Mouse (Mus musculus): ENCODE measurements around the gene Rap1gap. TPM values are rescaled to one million over a fixed set of nuclear protein-coding genes. Genes with fewer than 3 reads are reported as not detected.

Rap1gap gene
- total RNA-seq, 2 experiments from 2014 or later: 0.31 to 0.88 TPM

DNA sequence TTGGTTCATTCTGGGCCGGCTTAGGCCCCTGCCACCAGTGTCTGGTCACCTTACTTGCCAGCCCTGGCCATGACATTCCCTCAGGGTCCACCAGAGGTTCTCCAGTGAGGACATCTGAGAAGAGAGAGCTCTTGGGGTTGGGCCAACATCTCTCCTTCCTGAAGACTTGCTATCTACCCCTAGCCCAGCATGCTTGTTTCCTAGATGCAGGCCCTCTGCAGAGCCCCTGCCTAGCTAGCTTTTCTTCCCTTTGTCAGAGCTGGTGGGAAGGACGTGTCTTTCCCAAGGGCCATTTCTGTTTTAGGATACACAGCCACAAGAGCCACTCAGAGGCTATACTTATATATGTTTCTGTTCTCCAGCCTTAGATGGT lies 3.5 kb upstream of the Rap1gap start:
- no peak for ATAC-seq (ENCODE audit: poor library complexity, severe bottlenecking)

DNA sequence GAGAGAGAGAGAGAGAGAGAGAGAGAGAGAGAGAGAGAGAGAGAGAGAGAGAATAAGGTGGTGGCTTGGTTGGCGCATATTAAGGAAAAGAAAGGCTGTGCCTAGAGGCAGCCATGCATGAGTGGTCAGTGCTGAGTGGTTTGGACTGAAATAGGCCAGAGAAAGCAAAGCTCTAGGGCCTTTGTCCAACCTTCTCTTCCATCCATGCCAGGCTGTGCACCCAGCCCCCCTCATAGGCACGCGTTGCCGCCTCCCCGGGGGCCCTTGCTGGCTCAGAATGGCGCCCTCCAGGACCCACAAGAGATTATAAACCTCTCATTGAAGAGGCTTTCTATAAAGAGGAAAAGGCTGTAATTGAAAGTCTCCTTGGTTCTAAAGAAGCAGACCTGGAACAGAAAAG lies 3.0 kb upstream of the Rap1gap start:
- ATAC-seq (ENCODE audit: poor library complexity, severe bottlenecking): no peak

DNA sequence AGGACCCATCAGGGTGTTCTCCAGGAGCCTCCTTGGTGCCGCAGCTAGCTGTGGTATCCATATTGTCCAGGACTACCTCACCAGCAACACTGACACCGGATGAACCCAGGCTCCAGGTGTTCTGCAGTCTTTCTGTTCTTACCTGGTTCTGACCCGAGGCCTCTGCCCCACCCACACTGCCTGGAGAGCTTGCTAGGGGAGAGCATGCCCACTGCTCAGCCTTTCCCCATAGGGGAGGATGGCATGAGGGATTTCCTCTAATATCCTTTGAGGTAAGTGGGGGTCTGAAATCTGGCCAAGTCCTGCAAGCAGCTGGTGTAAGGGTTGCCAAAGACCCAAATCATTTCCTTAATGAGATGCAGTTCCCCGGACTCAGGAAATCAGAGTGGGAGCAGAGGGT lies 1.0 kb upstream of the Rap1gap start:
- no peak for ATAC-seq (ENCODE audit: poor library complexity, severe bottlenecking)

DNA sequence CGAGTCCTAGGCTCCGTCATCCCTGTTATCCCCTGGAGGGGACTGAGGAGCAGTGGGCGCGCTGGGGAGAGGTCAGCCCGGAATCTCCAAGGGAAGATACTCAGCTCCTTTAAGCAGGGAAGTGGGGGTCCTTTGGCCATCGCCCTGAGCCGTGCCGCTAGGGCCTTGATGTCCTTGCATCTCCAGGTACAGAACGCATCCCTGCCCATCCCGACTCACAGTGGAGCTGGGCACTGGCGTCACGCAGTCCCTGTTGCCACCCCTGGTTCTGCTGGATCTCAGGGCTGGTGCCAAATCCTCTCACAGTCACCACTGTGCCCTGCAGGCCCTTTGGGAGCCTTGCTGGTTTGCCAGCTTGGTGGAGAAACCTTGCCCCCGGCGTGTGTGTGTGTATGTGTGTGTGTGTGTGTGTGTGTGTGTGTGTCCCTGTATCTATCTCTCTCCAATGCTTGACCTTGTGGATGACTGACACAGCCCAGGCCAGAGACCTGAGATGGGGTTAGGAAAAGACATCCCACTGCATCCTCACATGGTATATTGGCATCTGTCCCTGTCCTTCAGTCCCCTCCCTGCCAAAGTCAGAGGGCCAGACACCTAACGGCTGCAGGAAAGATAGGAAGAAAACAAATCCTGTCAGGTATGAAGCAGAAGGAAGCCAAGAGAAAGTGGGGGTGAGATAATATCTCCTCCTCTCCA lies 602 bp downstream of the Rap1gap start:
- ATAC-seq (ENCODE audit: poor library complexity, severe bottlenecking): no peak

GRCm38 (mm10) chr4:137665791-137666190 lies 1.3 kb downstream of the Rap1gap start:
- ATAC-seq (ENCODE audit: poor library complexity, severe bottlenecking): no peak

DNA sequence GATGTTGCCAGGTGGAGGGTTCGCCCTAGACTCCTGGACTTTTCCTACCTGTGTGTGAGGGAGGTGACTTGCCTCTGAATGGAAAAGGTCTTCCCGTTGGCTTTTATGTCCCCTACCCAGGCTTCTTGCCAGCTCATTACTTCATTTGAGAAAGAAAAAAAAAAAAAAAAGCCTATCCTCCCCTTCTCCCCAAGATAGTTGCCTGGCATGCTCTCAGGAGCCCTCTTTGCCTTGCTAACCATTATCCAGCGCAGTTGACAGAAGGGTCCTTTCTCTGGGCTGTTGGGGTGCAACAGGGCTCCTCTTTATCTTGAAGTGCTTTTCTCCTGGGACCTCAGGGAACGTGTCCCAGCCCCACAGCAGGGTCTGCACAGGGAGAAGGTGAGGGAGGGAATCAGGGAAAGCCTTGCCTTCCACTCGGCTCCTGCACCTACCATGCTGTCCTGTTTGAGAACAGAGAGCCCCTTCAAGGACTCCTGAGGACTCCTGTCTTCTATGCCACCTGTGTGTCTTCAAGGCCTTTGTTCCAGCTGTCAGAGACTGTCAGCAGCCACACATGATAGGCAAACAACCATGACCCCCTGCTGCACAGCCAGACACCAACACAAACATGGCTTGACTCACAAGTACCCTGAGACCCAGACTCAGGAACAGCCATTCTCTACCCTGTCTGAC lies 1.9 kb downstream of the Rap1gap start:
- ATAC-seq (ENCODE audit: poor library complexity, severe bottlenecking): no peak

DNA sequence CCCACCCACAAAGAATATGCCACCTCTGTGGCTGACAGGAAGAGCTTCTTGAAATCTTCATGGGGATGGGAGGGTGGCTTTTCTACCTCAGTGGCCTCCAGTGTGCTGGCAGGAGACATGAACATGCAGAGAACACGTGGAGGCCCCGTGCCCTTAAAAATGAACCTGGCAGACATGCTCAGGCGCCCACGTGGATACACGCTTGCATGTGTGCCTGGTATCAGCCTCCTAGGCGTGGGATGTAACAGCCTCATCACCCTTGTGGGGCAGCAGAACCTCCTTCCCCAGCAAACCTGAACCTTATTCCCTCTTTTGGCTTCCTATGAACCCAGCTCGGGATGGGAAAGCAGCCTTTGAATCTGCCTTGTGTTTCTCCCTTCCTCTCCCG lies 2.4 kb downstream of the Rap1gap start:
- no peak for ATAC-seq (ENCODE audit: poor library complexity, severe bottlenecking)

GRCm38 (mm10) chr4:137667747-137668146 lies 3.2 kb downstream of the Rap1gap start:
- ATAC-seq (ENCODE audit: poor library complexity, severe bottlenecking): no peak

DNA sequence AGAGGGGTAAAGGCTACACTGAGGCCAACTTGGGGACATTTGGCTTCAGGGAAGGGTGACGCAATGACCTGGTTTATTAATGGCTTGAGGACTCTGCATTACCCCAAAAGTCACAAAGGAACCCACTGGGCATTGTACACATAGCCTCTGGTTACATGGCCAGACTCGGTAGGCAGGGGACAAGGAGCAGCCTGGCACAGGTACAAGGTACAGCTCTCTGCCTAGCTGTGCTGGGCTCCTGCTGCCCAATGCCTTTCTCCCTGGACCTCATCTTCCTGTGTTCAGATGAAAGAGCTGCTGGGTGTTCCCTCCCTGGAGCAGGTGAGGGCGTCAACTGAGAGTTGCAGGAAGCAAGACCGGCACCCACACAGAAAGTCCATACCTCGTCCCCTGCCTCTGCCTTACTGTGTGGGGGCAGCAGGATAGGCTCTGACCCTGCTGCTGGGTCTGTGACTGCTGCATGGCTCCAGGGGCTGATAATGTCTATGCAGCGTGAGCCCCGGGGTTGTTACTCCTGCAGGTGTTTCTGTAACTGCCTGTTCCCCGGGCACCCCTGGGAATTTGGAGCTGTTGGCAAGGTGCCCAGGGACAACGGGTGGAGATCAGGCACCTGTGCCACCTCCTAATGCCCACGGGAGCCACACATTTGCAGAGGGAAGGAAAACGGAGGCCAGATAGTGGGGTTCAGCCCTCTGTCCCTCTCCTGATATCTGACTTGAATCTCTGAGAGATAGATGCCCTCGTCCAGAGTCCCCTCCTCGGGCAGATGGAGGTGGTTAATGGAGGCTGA lies 7.4 kb downstream of the Rap1gap start:
- ATAC-seq (ENCODE audit: poor library complexity, severe bottlenecking): no peak

GRCm38 (mm10) chr4:137675566-137675965 lies 11.0 kb downstream of the Rap1gap start:
- ATAC-seq (ENCODE audit: poor library complexity, severe bottlenecking): no peak

DNA sequence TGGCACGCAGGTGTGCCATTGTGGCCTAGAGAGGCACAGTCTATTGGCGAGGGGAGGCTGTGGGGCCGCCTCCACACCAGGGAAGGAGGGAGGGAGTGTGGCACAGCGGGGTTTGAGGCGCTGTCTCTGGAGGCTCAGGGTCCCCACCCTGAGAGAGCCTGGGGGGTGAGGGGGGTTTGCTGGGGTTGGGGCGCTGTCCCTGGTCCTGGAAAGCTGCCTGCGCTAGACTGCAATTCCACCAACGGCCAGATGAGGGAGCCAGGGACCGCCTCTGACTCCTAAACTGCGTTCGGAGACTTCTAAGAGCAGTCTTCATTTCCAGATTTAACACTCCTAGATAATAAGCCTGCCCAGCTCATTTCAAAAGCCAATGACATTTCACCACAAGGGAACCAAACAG lies 11.5 kb downstream of the Rap1gap start:
- ATAC-seq (ENCODE audit: poor library complexity, severe bottlenecking): peak; percentile 56; the same call in 1 of the 2 replicates

DNA sequence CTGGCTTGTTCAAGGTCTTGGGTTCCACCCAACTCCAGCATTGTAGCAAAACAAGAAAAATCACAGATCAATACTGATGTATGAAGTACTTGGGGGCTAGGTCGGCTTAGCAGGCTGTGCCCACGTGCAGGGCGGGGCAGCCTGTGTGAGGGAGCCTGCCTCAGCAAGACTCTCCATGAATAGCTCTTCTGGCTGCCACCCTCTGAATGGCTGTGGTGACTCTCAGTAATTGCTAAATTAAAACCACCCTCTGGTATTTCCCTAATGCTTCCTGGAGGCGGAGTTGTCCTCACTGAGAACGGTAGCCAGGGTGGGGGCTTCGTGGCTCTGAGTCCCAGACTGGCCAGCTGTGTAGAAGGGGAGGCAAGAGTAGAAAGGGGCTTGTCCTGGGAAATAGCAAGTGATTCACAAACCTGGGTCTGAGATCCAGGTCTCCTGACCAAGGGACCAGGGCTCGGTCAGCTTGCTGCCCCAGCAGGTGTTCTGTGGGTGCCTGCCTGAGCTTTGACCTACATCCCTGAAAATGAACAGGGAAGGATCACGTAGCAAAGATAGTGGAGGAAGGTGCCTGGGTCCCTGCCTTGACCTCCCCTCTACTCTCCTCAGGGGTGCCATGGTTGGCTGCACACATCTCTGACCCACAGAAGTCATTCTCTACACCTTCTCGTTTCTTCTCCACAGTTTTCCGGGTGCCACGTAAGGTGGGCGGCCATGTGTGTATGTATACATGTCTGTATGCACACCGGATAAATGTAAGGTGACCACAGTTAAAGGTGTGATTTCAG lies 12.4 kb downstream of the Rap1gap start:
- no peak for ATAC-seq (ENCODE audit: poor library complexity, severe bottlenecking)

- no peak for ATAC-seq (ENCODE audit: poor library complexity, severe bottlenecking)
Measured at GRCm38 (mm10) chr4:137677906-137678305, 13.4 kb downstream of the Rap1gap start.

DNA sequence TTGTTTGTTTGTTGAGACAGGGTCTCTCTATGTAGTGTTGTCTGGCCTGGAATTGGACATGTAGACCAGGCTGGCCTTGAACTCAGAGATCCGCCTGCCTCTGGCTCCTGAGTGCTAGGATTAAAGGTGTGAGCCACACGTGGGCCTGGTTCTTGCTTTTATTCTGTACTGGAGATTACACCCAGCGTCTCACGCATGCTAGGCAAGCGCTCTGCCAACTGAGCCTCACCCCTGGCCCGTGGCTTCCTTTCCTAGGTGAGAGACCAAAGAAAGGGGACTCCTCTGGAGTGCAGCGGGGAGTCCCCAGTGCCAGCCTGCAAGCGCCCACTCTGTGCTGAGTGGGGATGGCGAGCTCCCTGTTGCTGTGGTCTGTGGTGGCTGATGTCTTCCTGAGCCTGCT lies 14.0 kb downstream of the Rap1gap start:
- no peak for ATAC-seq (ENCODE audit: poor library complexity, severe bottlenecking)

DNA sequence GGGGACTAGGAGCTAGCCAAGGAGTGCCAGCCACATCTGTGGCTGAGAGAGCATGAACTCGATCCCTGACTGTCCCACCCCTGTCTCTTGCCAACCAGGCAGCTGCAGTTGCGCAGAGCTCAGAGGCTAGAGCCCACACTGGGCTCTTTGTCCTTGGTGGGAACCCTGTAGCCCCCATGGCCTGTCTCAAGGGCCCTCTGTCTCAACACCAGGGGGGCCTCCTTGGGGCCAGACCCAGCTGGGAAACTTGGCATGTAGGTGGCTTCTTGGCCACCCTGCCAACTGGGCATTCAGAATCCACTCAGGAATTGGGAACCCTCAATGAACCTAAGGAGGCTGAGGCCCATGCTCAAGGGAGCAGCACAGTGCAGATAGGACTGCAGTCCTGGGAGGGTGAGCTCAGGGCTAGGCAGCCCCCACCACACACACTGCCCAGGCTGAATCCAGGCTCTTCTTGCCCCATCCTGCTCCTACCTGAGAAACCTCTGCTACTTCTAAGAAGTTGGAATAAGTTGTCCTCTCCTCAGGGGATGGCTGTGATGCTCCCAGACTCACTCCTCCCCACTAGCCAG lies 15.5 kb downstream of the Rap1gap start:
- ATAC-seq (ENCODE audit: poor library complexity, severe bottlenecking): no peak

GRCm38 (mm10) chr4:137680721-137681120 lies 16.2 kb downstream of the Rap1gap start:
- no peak for ATAC-seq (ENCODE audit: poor library complexity, severe bottlenecking)

- no peak for ATAC-seq (ENCODE audit: poor library complexity, severe bottlenecking)
Measured at GRCm38 (mm10) chr4:137681408-137682104, 17.0 kb downstream of the Rap1gap start.

- no peak for ATAC-seq (ENCODE audit: poor library complexity, severe bottlenecking)
Measured at GRCm38 (mm10) chr4:137682961-137683453, 18.5 kb downstream of the Rap1gap start.

DNA sequence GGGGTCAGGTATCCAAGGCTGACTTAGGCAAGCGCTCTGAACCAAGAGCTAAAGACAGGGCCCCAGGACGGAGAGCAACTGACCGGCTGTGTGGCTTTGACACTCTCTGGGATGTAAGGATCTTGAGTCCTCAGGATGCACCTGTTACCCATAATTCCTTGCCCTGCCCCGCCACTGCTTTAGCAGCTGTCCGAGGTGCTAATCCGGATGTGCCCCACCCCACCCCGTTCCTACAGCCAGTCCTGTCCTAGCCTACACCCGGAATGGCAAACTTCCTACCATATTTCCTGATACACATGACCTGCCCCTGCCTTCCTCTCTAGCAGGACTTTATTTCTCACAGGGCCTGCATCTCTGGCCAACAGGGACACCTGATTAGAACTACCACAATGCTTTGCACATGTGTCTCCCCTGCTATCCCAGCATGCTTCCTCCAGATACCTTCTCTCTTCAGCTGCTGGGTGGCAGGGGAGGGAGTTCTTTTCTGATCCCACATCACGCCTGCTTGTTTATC lies 20.4 kb downstream of the Rap1gap start:
- ATAC-seq (ENCODE audit: poor library complexity, severe bottlenecking): no peak

- no peak for ATAC-seq (ENCODE audit: poor library complexity, severe bottlenecking)
Measured at GRCm38 (mm10) chr4:137686303-137686702, 21.8 kb downstream of the Rap1gap start.

Measured in megakaryocyte, adult 5-6 weeks (primary cell).